Mouse (Mus musculus): Measurements from ENCODE around the gene Fam216b. TPM values are rescaled to one million over a fixed set of nuclear protein-coding genes. Genes with fewer than 3 reads are reported as not detected.

Fam216b gene
- total and polyA plus RNA-seq, 3 experiments = not detected

DNA sequence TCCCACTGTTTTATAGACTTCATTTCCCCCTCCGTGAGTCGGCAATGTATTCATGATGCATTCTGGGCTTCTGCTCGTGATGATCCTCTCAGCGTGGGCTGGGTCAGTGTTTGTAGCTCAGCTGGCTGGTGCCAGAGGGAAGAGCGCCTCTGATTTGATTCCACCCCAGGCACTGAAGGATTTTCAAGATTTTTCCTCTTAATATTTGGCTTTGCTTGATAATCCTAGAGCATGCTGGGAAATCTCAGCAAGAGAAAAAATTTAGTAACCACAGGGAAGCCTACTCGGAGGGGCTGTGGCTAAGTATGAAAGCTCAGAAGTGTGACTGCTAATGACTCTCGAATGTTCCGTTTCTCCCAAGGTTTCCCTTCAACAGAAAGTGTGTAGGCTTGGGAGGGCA, 49.9 kb downstream of the Fam216b start:
- no peaks in the 10 kb centered on the region for H3K79me2 ChIP-seq (ENCODE audit: control insufficient read depth, insufficient read depth, low read length, poor library complexity)
- H3K27ac ChIP-seq (ENCODE audit: control insufficient read depth, low read depth, low read length) = no peak overlapping the region
- H3K27me3 ChIP-seq (ENCODE audit: control insufficient read depth in 1 of 2, insufficient read depth in 2 of 2, low read length in 2 of 2) = no peaks in the 10 kb centered on the region
- no peak for DNase-seq (ENCODE audit: low read depth, low spot score)
- no peaks in the 10 kb centered on the region for H3K4me1 ChIP-seq (ENCODE audit: control insufficient read depth in 1 of 2, insufficient read depth in 2 of 2, low read length in 2 of 2)
- H3K36me3 ChIP-seq (ENCODE audit: control insufficient read depth in 1 of 2, insufficient read depth in 2 of 2, low read length in 2 of 2) = no peaks in the 10 kb centered on the region
- no peak for TF ChIP-seq ZKSCAN1 (IDR thresholded peaks at IDR 0.05; ENCODE audit: low read depth, low read length)
- TF ChIP-seq USF2 (IDR thresholded peaks at IDR 0.05; ENCODE audit: borderline replicate concordance in 1 of 2, insufficient read depth in 1 of 2, low read depth in 1 of 2, low read length in 2 of 2) = no peak
- no peak for TF ChIP-seq USF1 (IDR thresholded peaks at IDR 0.05; ENCODE audit: low read depth, low read length)
- no peak for TF ChIP-seq ZNF384 (IDR thresholded peaks at IDR 0.05; ENCODE audit: low read depth, low read length)
- TF ChIP-seq ELF1 (IDR thresholded peaks at IDR 0.05; ENCODE audit: low read depth, low read length) = no peak
- H3K4me3 ChIP-seq (ENCODE audit: control insufficient read depth in 1 of 2, insufficient read depth in 1 of 2, low read depth in 2 of 2, low read length in 2 of 2) = no peak overlapping the region
- H3K9ac ChIP-seq (ENCODE audit: control insufficient read depth, low read depth, low read length, poor library complexity, severe bottlenecking) = no peak overlapping the region
- H3K9me3 ChIP-seq (replicated peaks; ENCODE audit: insufficient read depth, low read length) = no peaks in the 10 kb centered on the region

Other genes with a start within 250 kb of the Fam216b start
- gene Dnajc15, start 213.9 kb downstream of the Fam216b start, total RNA-seq (2012; rRNA removed) = not detected in 2 replicates
- gene Dnajc15, start 213.9 kb downstream of the Fam216b start, polyA plus RNA-seq (2012; ENCODE audit: insufficient read depth in 1 of 2, insufficient read length in 2 of 2, low read depth in 1 of 2, low replicate concordance in 2 of 2, missing spikeins in 1 of 2) = not detected
- not detected in 2 replicates for gene Epsti1, start 184.8 kb downstream of the Fam216b start, total RNA-seq (2012; rRNA removed)
- not detected for gene Epsti1, start 184.8 kb downstream of the Fam216b start, polyA plus RNA-seq (2012; ENCODE audit: insufficient read depth in 1 of 2, insufficient read length in 2 of 2, low read depth in 1 of 2, low replicate concordance in 2 of 2, missing spikeins in 1 of 2)
- gene Tnfsf11, start 219.0 kb upstream of the Fam216b start, total RNA-seq (2012; rRNA removed) = not detected in 2 replicates
- gene Tnfsf11, start 219.0 kb upstream of the Fam216b start, polyA plus RNA-seq (2012; ENCODE audit: insufficient read depth in 1 of 2, insufficient read length in 2 of 2, low read depth in 1 of 2, low replicate concordance in 2 of 2, missing spikeins in 1 of 2) = not detected